Mouse (Mus musculus) MEL (cell line): ENCODE data around the gene H2afj.
A peak's percentile ranks its signal among the peaks of the same experiment; 100 is the strongest.

Experiments
- CHD1 ChIP-seq: IDR thresholded peaks from 2 replicates; pipeline ENCODE4 v1.6.1; 2012; ENCODE audit warnings: low read depth, mild to moderate bottlenecking, inconsistent platforms, low read length, improper control_type of control experiment
- CTCF ChIP-seq, 3 experiments: IDR thresholded peaks in 2 of 3; conservative IDR thresholded peaks in 1 of 3; 2 replicates each; pipeline ENCODE4 v1.5.1; 2011 to 2012; ENCODE audit warnings: low read length in 3 of 3, low read depth in 2 of 3, mild to moderate bottlenecking in 2 of 3, improper control_type of control experiment in 1 of 3, inconsistent platforms in 1 of 3, mixed read lengths in 1 of 3, moderate library complexity in 1 of 3; ENCODE audit not compliant: control insufficient read depth in 1 of 3, insufficient read depth in 1 of 3, poor library complexity in 1 of 3, severe bottlenecking in 1 of 3
- GATA1 ChIP-seq: IDR thresholded peaks from 2 replicates; pipeline ENCODE4 v1.6.1; 2011; ENCODE audit warnings: low read depth, low read length, improper control_type of control experiment
- HCFC1 ChIP-seq: IDR thresholded peaks from 2 replicates; pipeline ENCODE4 v1.6.1; 2012; ENCODE audit warnings: low read depth, mild to moderate bottlenecking, inconsistent platforms, low read length, improper control_type of control experiment, moderate library complexity
- POLR2A ChIP-seq, 2 experiments: IDR thresholded peaks; 2 replicates each; pipeline ENCODE4 v1.6.1; 2011 to 2012; ENCODE audit warnings: low read length in 2 of 2, mild to moderate bottlenecking in 2 of 2, control low read depth in 1 of 2, improper control_type of control experiment in 1 of 2, low read depth in 1 of 2, moderate library complexity in 1 of 2; ENCODE audit not compliant: control insufficient read depth in 1 of 2, insufficient read depth in 1 of 2, poor library complexity in 1 of 2
- SMC3 ChIP-seq: IDR thresholded peaks from 2 replicates; pipeline ENCODE4 v1.6.1; 2011; ENCODE audit warnings: low read depth, low read length, improper control_type of control experiment
- TCF12 ChIP-seq: IDR thresholded peaks from 2 replicates; pipeline ENCODE4 v1.6.1; 2014; ENCODE audit warnings: low read depth, mild to moderate bottlenecking, inconsistent platforms, low read length, improper control_type of control experiment, moderate library complexity
- ZC3H11A ChIP-seq: IDR thresholded peaks from 2 replicates; pipeline ENCODE4 v1.6.1; 2012; ENCODE audit warnings: low read depth, mild to moderate bottlenecking, inconsistent platforms, low read length, improper control_type of control experiment
- ZMIZ1 ChIP-seq: IDR thresholded peaks from 2 replicates; pipeline ENCODE4 v1.6.1; 2012; ENCODE audit warnings: low read depth, mild to moderate bottlenecking, inconsistent platforms, low read length, improper control_type of control experiment, moderate library complexity

GRCm38 (mm10) chr6:136809077-136809476 lies 1.0 kb downstream of the H2afj start:
- no peak for TF ChIP-seq CTCF (IDR thresholded peaks at IDR 0.05 in 2 of 3, conservative IDR thresholded peaks at IDR 0.05 in 1 of 3; ENCODE audit: control insufficient read depth in 1 of 3, insufficient read depth in 1 of 3, low read depth in 2 of 3, low read length in 3 of 3, poor library complexity in 1 of 3, severe bottlenecking in 1 of 3)
- TF ChIP-seq ZMIZ1 = no peak
- peak in 1 of 2 experiments; percentile 38; a peak in 1 of 4 replicates for TF ChIP-seq POLR2A (IDR thresholded peaks at IDR 0.05; ENCODE audit: control insufficient read depth in 1 of 2, insufficient read depth in 1 of 2, low read depth in 1 of 2, low read length in 2 of 2, poor library complexity in 1 of 2)
- TF ChIP-seq ZC3H11A = no peak
- TF ChIP-seq CHD1 = no peak
- TF ChIP-seq HCFC1 = no peak
- TF ChIP-seq TCF12 = no peak
- TF ChIP-seq SMC3 = no peak
- TF ChIP-seq GATA1 = no peak
